Mouse (Mus musculus): Measurements from ENCODE around the gene Akr1c18. TPM values are rescaled to one million over a fixed set of nuclear protein-coding genes. Genes with fewer than 3 reads are reported as not detected.

Gene Akr1c18
- total RNA-seq, 1 experiment from 2014 or later, result not detected

GRCm38 (mm10) chr13:4110281-4111188 is 39.9 kb downstream of the Akr1c18 start:
- ATAC-seq (replicated peaks; ENCODE audit: low read depth, poor library complexity, severe bottlenecking), result peak; percentile 97

GRCm38 (mm10) chr13:4102721-4103120 is 47.7 kb downstream of the Akr1c18 start:
- ATAC-seq (replicated peaks; ENCODE audit: low read depth, poor library complexity, severe bottlenecking), result no peak

GRCm38 (mm10) chr13:4101691-4102090 is 48.8 kb downstream of the Akr1c18 start:
- ATAC-seq (replicated peaks; ENCODE audit: low read depth, poor library complexity, severe bottlenecking), result no peak

Other genes starting within 250 kb of the Akr1c18 start
- 146 and 155 TPM in 2 replicates for gene Net1, start 232.4 kb downstream of the Akr1c18 start, total RNA-seq (2017)
- not detected in 2 replicates for gene Tubal3, start 232.4 kb downstream of the Akr1c18 start, total RNA-seq (2017)
- not detected in 2 replicates for gene Ucn3, start 205.3 kb downstream of the Akr1c18 start, total RNA-seq (2017)
- gene Akr1c14, start 101.6 kb downstream of the Akr1c18 start, total RNA-seq (2017), result not detected in 2 replicates
- 37.3 and 50.4 TPM in 2 replicates for gene Akr1c13, start 40.5 kb upstream of the Akr1c18 start, total RNA-seq (2017)
- gene Akr1c19, start 78.0 kb upstream of the Akr1c18 start, total RNA-seq (2017), result not detected in 2 replicates
- 3.9 and 6.8 TPM in 2 replicates for gene Akr1c12, start 128.8 kb upstream of the Akr1c18 start, total RNA-seq (2017)

All from common myeloid progenitor, adult 5-6 weeks (primary cell).